Mouse (Mus musculus): Measurements from ENCODE around the gene Gm20814. TPM values are rescaled to one million over a fixed set of nuclear protein-coding genes. Genes with fewer than 3 reads are reported as not detected.

The Gm20814 gene
- polyA plus RNA-seq (2012), result not detected in 2 replicates

GRCm38 (mm10) chrY:75195556-75195955 lies at the start of gene Gm20814:
Gm20814 (plus strand) TSS chrY:75195856.

